Mouse (Mus musculus) midbrain, embryonic 11.5 days (tissue): ENCODE results near the gene 1700016D06Rik. TPM values are rescaled to one million over a fixed set of nuclear protein-coding genes. Genes with fewer than 3 reads are reported as not detected.

Source experiments
- ATAC-seq: fragments of 200-750 bp; cut with Nextera tagmentation; 2 replicates; pipeline ENCODE4 v1.8.0; 2017; ENCODE audit warnings: moderate TSS enrichment, moderate library complexity; ENCODE audit not compliant: low FRiP score
- DNase-seq: peaks from one replicate; pipeline ENCODE4 v3.0.0; 2015; ENCODE audit warnings: low spot score; ENCODE audit errors: missing footprints
- H3K27ac ChIP-seq: fragments of 300-500 bp; sonication (generic); 2 replicates; pipeline ENCODE4 v1.5.1; 2014; ENCODE audit warnings: low read depth, low read length
- H3K27me3 ChIP-seq: fragments of 300-500 bp; sonication (generic); 2 replicates; pipeline ENCODE4 v1.6.1; 2014; ENCODE audit warnings: mild to moderate bottlenecking, low read length, moderate library complexity, mixed read lengths; ENCODE audit not compliant: control insufficient read depth, insufficient read depth
- H3K36me3 ChIP-seq: fragments of 300-500 bp; sonication (generic); 2 replicates; pipeline ENCODE4 v1.6.1; 2014; ENCODE audit warnings: mild to moderate bottlenecking, low read length, moderate library complexity, mixed read lengths; ENCODE audit not compliant: control insufficient read depth, insufficient read depth
- H3K4me1 ChIP-seq: fragments of 300-500 bp; sonication (generic); 2 replicates; pipeline ENCODE4 v1.6.1; 2014; ENCODE audit warnings: low read length; ENCODE audit not compliant: control insufficient read depth, insufficient read depth
- H3K4me2 ChIP-seq: fragments of 300-500 bp; sonication (generic); 2 replicates; pipeline ENCODE4 v1.6.1; 2014; ENCODE audit warnings: mild to moderate bottlenecking, moderate library complexity
- H3K4me3 ChIP-seq: fragments of 300-500 bp; sonication (generic); 2 replicates; pipeline ENCODE4 v1.5.1; 2014; ENCODE audit warnings: low read depth, low read length
- H3K9ac ChIP-seq: fragments of 300-500 bp; sonication (generic); 2 replicates; pipeline ENCODE4 v1.6.1; 2014; ENCODE audit warnings: low read length
- H3K9me3 ChIP-seq: fragments of 300-500 bp; sonication (generic); 2 replicates; pipeline ENCODE4 v1.6.1; 2016; ENCODE audit warnings: low read length; ENCODE audit not compliant: control insufficient read depth
- WGBS: fragments of 180-500 bp; shearing (Covaris S2); extraction: QIAGEN DNeasy Blood & Tissue Kit; methylation state at CpG from one replicate; pipeline ENCODE4 v1.1.7; 2014; 5-methylcytosine and 5-hydroxymethylcytosine counted together
- microRNA-seq: library from miRNA; unstranded; fragments of <30 nt; microRNA quantifications from one replicate; pipeline ENCODE4, GENCODE M21; 2017
- polyA plus RNA-seq: library from polyadenylated mRNA; unstranded; fragments of >200 nt; fragmentation: Nextera tagmentation; extraction: Ambion mirVana; gene quantifications from 2 replicates; pipeline ENCODE4 v1.2.1, GENCODE M21; 2014

1700016D06Rik gene
- polyA plus RNA-seq, 1 experiment from 2014 or later = not detected

DNA sequence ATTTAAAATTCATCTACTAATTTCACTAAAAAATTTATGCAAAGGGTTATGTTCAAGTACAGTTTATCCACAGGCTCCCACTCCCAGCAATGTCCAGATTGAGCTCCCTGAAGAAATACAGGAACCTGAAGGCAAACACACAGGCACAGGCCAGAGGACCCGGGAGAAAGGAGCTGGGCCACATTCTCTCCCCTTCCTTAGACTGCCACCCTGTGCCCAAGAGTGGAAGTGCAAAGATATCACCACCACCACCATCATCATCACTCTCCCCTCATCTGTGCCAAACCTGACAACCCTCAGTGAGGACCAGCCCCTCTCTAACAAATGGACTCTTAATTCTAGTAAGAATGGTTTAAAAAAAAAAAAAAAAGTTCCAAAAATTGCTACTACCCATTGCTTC lies 84.6 kb downstream of the 1700016D06Rik start:
- H3K4me3 ChIP-seq = no peak overlapping the region
- H3K27ac ChIP-seq = no peak overlapping the region
- peaks cover 44% of the 10 kb centered on the region for H3K36me3 ChIP-seq
- no peaks in the 10 kb centered on the region for H3K4me1 ChIP-seq
- ATAC-seq = 0 out of 2 replicates have a peak, but pooled peaks have one; percentile 38
- WGBS = 17% methylated on average over 1 of the region's 1 CpGs
- H3K4me2 ChIP-seq = no peak overlapping the region
- DNase-seq = peak; percentile 89
- no peaks in the 10 kb centered on the region for H3K27me3 ChIP-seq
- H3K9me3 ChIP-seq = no peaks in the 10 kb centered on the region
- H3K9ac ChIP-seq = no peak overlapping the region

DNA sequence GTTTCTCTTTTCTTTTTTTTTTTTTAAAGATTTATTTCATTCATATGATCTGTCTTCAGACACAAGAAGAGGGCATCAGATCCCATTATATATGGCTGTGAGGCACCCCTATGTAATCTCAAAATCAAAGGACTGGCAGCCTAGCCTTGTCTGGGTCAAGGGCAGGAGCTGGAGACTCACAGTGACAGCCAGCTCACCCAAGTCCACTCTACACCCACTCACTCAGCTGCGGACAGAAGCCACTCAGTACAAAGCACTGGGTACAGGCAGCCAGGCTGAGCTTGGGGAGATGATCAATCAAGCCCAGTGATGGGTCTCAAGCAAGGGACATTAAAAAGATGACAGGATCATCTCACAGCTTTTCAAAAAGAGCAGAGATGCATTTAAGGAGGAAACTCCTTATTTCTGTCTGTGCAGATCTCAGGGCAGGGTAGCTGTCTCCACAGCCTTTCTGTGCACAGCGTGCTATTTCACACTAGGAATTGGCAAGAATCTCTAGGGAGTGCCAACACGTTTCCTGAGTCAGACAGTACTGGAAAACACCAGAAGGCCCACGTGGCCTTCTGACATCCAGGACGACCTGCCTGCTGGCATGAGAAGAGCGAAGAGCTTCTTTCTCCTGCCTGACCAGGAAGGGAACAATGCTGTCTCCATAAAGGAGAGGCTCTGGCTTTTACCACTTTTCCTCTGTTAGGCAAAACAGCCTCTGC lies 86.6 kb downstream of the 1700016D06Rik start:
- Histone ChIP-seq H3K36me3 (peaks cover 35% of the 10 kb centered on the region), H3K4me3 (no peak overlapping the region), H3K27ac (no peak overlapping the region), H3K4me1 (no peaks in the 10 kb centered on the region), H3K27me3 (no peaks in the 10 kb centered on the region), H3K9ac (no peak overlapping the region), H3K4me2 (no peak overlapping the region), H3K9me3 (no peaks in the 10 kb centered on the region)
- ATAC-seq (no peak), DNase-seq (no peak)
- 85% methylated on average over 6 of the region's 6 CpGs for WGBS

DNA sequence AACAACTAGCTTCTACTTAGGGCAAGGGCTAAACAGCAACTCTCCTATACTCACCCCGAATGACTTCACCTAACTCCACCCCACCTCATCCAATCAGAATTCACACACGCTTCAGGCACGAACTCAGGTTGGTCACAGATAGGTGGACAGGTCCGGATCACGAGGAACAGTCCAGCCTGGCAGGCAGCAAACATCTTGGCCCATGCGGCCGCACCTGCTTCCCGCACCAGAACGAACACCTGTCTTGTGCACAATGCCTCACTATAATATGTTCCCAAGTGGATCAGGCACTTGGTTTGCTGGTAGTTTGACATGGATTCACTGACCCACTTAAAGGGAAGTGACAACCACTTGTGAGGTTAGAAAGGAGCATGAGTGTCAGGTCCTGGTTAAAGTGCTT lies 92.0 kb downstream of the 1700016D06Rik start:
- DNase-seq = no peak
- H3K9me3 ChIP-seq = no peaks in the 10 kb centered on the region
- H3K4me2 ChIP-seq = no peak overlapping the region
- ATAC-seq = no peak
- H3K4me1 ChIP-seq = no peaks in the 10 kb centered on the region
- no peak overlapping the region for H3K4me3 ChIP-seq
- no peak overlapping the region for H3K27ac ChIP-seq
- peaks cover 18% of the 10 kb centered on the region for H3K36me3 ChIP-seq
- no peak overlapping the region for H3K9ac ChIP-seq
- no peaks in the 10 kb centered on the region for H3K27me3 ChIP-seq
- 97% methylated on average over 9 of the region's 9 CpGs for WGBS

Small RNAs within 50 kb of the gene (microRNA-seq; reads per million reads assigned to microRNA genes)
- 2.5 reads per million, percentile 9 among the genes with 10 or more reads in this experiment for gene Mir7238

Other genes starting within 250 kb of the 1700016D06Rik start
- 0.63 and 0.65 TPM in 2 replicates for gene Rab20, start 222.4 kb downstream of the 1700016D06Rik start, polyA plus RNA-seq
- gene Naxd, start 203.6 kb downstream of the 1700016D06Rik start, polyA plus RNA-seq = 94.2 and 94.8 TPM in 2 replicates
- 17.8 and 20.3 TPM in 2 replicates for gene Cars2, start 150.3 kb downstream of the 1700016D06Rik start, polyA plus RNA-seq
- 46.9 and 48.1 TPM in 2 replicates for gene Ing1, start 145.5 kb downstream of the 1700016D06Rik start, polyA plus RNA-seq
- gene Ankrd10, start 65.3 kb downstream of the 1700016D06Rik start, polyA plus RNA-seq = 86.7 and 90.2 TPM in 2 replicates
- 51.4 and 56.8 TPM in 2 replicates for gene Arhgef7, start 26.7 kb upstream of the 1700016D06Rik start, polyA plus RNA-seq
- gene Tex29, start 139.4 kb upstream of the 1700016D06Rik start, polyA plus RNA-seq = not detected in 2 replicates